Mouse (Mus musculus): Measurements from ENCODE around the gene Lrrc40. TPM values are rescaled to one million over a fixed set of nuclear protein-coding genes. Genes with fewer than 3 reads are reported as not detected.
"Not testable (repeated sequence)": the region's sequence is repeated elsewhere in the genome, so short reads cannot be mapped to it uniquely, and the experiment has no call there.

Gene Lrrc40
- total RNA-seq, 2 experiments from 2014 or later: 6.3 to 18.4 TPM

- ATAC-seq (replicated peaks; ENCODE audit: low FRiP score, poor library complexity, severe bottlenecking): no peak
Observed at GRCm38 (mm10) chr3:158077380-158077772, 40.9 kb downstream of the Lrrc40 start.

DNA sequence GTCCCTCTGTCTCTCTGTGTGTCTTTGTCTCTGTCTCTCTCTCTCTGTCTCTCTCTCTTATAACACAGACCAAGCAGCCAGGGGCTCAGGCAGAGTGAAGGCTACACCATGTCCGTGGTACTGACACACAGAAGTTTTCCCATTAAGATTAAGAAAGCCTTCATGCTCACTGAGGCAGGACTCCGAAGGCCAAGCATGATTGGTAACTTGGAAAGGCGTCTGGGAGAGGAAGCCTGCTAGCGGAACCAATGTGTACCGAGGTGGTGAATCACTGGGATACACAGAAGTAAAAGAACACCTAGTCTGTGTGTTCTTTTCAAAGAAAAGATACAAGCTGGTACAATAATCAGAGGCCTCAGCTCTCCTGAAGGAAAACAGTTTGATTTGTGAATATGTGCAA, 41.4 kb downstream of the Lrrc40 start:
- no peak for ATAC-seq (replicated peaks; ENCODE audit: low FRiP score, poor library complexity, severe bottlenecking)

GRCm38 (mm10) chr3:158091601-158092000, 55.1 kb downstream of the Lrrc40 start:
- no peak for ATAC-seq (replicated peaks; ENCODE audit: low FRiP score, poor library complexity, severe bottlenecking)

GRCm38 (mm10) chr3:158093919-158094318, 57.5 kb downstream of the Lrrc40 start:
- no peak for ATAC-seq (replicated peaks; ENCODE audit: low FRiP score, poor library complexity, severe bottlenecking)

- ATAC-seq (replicated peaks; ENCODE audit: low FRiP score, poor library complexity, severe bottlenecking): not testable (repeated sequence)
Observed at GRCm38 (mm10) chr3:158102043-158102442, 65.6 kb downstream of the Lrrc40 start.

DNA sequence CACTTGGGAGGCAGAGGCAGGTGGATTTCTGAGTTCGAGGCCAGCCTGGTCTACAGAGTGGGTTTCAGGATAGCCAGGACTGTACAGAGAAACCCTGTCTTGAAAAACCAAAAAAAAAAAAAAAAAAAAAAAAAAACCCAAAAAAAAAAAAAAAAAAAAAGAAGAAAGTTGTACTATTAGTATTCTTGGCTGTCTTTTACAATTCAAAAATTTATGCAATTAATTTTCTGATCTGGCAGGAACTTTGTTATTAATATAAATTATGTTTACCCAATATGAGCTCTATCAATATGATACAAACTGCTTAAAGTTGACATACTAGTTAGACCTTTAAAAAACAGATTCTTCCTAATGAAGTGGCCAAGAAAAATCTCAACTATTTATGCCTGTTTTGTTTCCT, 66.1 kb downstream of the Lrrc40 start:
- ATAC-seq (replicated peaks; ENCODE audit: low FRiP score, poor library complexity, severe bottlenecking): not testable (repeated sequence)

- ATAC-seq (replicated peaks; ENCODE audit: low FRiP score, poor library complexity, severe bottlenecking): no peak
Observed at GRCm38 (mm10) chr3:158103467-158103866, 67.0 kb downstream of the Lrrc40 start.

DNA sequence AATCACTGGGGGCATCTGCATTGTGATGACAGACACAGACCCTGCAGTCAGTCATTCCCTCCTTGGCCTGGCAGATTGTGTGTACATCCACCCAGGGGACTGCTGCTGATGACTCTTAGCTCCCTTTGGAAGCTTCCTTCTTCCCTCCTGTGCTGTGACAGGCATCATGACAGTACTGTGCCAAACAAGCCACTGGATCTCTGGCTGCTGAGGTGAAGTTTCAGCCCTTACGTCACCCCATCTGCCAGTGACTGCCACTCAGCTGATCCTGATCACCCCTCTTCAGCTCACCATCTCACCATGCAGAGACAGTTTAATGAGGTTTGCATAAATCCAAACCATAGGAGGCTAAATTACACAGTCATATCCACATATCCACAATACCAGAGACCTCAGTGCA, 68.8 kb downstream of the Lrrc40 start:
- ATAC-seq (replicated peaks; ENCODE audit: low FRiP score, poor library complexity, severe bottlenecking): no peak

Other genes with a start within 250 kb of the Lrrc40 start
- not detected in 2 replicates for gene Cth, start 111.6 kb upstream of the Lrrc40 start, total RNA-seq (2015; ENCODE audit: low replicate concordance)
- gene Cth, start 111.6 kb upstream of the Lrrc40 start, total RNA-seq (2017; ENCODE audit: low replicate concordance): 2.7 TPM in 1 of 2 replicates, not detected in the other
- 49.1 and 65.3 TPM in 2 replicates for gene Ankrd13c, start 89.4 kb upstream of the Lrrc40 start, total RNA-seq (2015; ENCODE audit: low replicate concordance)
- 61.8 and 65.3 TPM in 2 replicates for gene Ankrd13c, start 89.4 kb upstream of the Lrrc40 start, total RNA-seq (2017; ENCODE audit: low replicate concordance)
- gene Srsf11, start within 50 bp of the Lrrc40 start, total RNA-seq (2015; ENCODE audit: low replicate concordance): 129 and 141 TPM in 2 replicates
- gene Srsf11, start within 50 bp of the Lrrc40 start, total RNA-seq (2017; ENCODE audit: low replicate concordance): 118 and 152 TPM in 2 replicates